Mouse (Mus musculus) CH12.LX (cell line): ENCODE results near the gene Krtap17-1.

Experiments used
- CTCF ChIP-seq, 2 experiments: IDR thresholded peaks in 1 of 2; conservative IDR thresholded peaks in 1 of 2; 2 replicates each; pipeline ENCODE4 v1.5.1; 2011 to 2012; ENCODE audit warnings: low read depth in 2 of 2, low read length in 2 of 2, improper control_type of control experiment in 1 of 2, inconsistent platforms in 1 of 2, mild to moderate bottlenecking in 1 of 2, moderate library complexity in 1 of 2
- KAT2A ChIP-seq: IDR thresholded peaks from 2 replicates; pipeline ENCODE4 v1.6.1; 2012; ENCODE audit warnings: low read length, improper control_type of control experiment, inconsistent platforms; ENCODE audit not compliant: insufficient replicate concordance
- MAFK ChIP-seq: IDR thresholded peaks from 2 replicates; pipeline ENCODE4 v1.6.1; 2011; ENCODE audit warnings: low read length, improper control_type of control experiment; ENCODE audit not compliant: insufficient replicate concordance
- POLR2A ChIP-seq: IDR thresholded peaks from 2 replicates; pipeline ENCODE4 v1.6.1; 2011; ENCODE audit warnings: low read depth, mild to moderate bottlenecking, improper control_type of control experiment, low read length
- POLR2AphosphoS2 ChIP-seq: IDR thresholded peaks from 2 replicates; pipeline ENCODE4 v1.6.1; 2011; ENCODE audit warnings: low read depth, low read length, improper control_type of control experiment
- RAD21 ChIP-seq: IDR thresholded peaks from 2 replicates; pipeline ENCODE4 v1.6.1; 2011; ENCODE audit warnings: low read depth, mild to moderate bottlenecking, low read length, improper control_type of control experiment, moderate library complexity
- SIN3A ChIP-seq: IDR thresholded peaks from 2 replicates; pipeline ENCODE4 v1.6.1; 2012; ENCODE audit warnings: low read length, improper control_type of control experiment, inconsistent platforms
- SMC3 ChIP-seq: IDR thresholded peaks from 2 replicates; pipeline ENCODE4 v1.6.1; 2011; ENCODE audit warnings: low read depth, low read length, improper control_type of control experiment
- TCF12 ChIP-seq: IDR thresholded peaks from 2 replicates; pipeline ENCODE4 v1.6.1; 2014; ENCODE audit warnings: low read depth, mild to moderate bottlenecking, inconsistent platforms, low read length, improper control_type of control experiment
- USF1 ChIP-seq: IDR thresholded peaks from 2 replicates; pipeline ENCODE4 v1.6.1; 2014; ENCODE audit warnings: low read depth, mild to moderate bottlenecking, inconsistent platforms, low read length, improper control_type of control experiment
- ZC3H11A ChIP-seq: IDR thresholded peaks from 2 replicates; pipeline ENCODE4 v1.6.1; 2012; ENCODE audit warnings: low read depth, mild to moderate bottlenecking, inconsistent platforms, low read length, improper control_type of control experiment
- ZKSCAN1 ChIP-seq: IDR thresholded peaks from 2 replicates; pipeline ENCODE4 v1.6.1; 2012; ENCODE audit warnings: low read depth, inconsistent platforms, low read length, improper control_type of control experiment, borderline replicate concordance

DNA sequence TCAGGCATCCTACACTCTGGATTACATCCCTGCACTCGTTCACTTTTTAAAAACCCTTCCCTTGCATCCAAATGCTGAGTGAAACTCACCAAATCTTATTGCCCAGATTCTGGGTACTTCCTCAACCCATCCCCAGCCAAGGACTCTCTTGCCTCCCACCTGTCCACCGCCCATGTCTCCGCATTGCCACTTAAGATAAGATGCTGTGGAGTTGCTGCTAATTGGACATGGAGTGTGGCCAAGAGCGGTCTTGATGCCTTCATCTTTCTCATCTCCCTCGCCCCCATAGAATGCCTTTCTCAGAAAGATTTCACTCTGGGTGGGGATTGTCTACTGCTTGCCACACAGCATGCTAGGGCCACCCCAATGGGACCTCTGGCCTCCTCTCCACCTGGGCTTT lies 14.5 kb upstream of the Krtap17-1 start:
- TF ChIP-seq ZKSCAN1 (no peak), CTCF (conservative IDR thresholded peaks at IDR 0.05 in 1 of 2, IDR thresholded peaks at IDR 0.05 in 1 of 2; ENCODE audit: low read depth in 2 of 2, low read length in 2 of 2) (no peak), MAFK (no peak), SMC3 (no peak), POLR2AphosphoS2 (no peak), USF1 (no peak), TCF12 (no peak), ZC3H11A (no peak), POLR2A (no peak), KAT2A (no peak), RAD21 (no peak), SIN3A (no peak)
